In the genomic region with DNA sequence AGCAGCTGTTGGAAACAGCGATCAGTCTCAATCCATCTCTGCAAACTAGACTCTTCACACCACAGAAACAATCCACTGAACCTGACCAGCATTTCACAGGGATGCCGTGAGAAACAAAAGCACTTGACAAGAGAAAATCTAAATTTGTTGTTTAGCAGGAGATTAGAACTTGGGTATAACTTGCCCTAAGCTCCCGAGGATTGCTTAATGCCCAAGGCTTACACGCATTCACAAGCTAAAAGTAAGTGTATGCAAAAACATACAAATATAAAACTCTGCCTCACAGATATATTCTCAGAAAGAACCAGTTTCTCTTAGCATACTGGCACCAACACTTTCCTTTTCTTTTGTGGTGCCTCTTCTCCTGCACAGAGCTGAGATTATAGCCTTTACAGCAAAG, we compare ENCODE assay signal across 13 mouse cellular contexts. TPM values are rescaled to one million over a fixed set of nuclear protein-coding genes. Genes with fewer than 3 reads are reported as not detected.
DNase-seq lines count a peak whose midpoint lies in the region; ATAC-seq and TF ChIP-seq lines count a peak whose summit lies in the region.
"Had no signal": no experiment of that assay in that cellular context is flagged by ENCODE, and none has a peak within 500 bp of the region (broad histone marks: within the 10 kb centered on the region; RNA-seq: fewer than 3 reads in every experiment).

No protein-coding gene starts in this region.

- peaks cover 12% of the 10 kb centered on the region for H3K4me1 ChIP-seq in heart, embryonic 16.5 days (ENCODE audit: control insufficient read depth, insufficient read depth, low read length)
- peaks cover 60% of the 10 kb centered on the region for H3K4me1 ChIP-seq in forebrain, embryonic 12.5 days
- H3K4me1 ChIP-seq in limb, embryonic 10.5 days, result peaks cover 21% of the 10 kb centered on the region
- H3K4me1 ChIP-seq in neural tube, embryonic 14.5 days (ENCODE audit: control insufficient read depth, insufficient read depth, low read length), result peaks cover 31% of the 10 kb centered on the region
- H3K4me1 ChIP-seq in liver, postnatal 0 days (ENCODE audit: insufficient read depth), result no peaks in the 10 kb centered on the region
- H3K4me1 ChIP-seq: lung, embryonic 15.5 days had no signal

- no peak overlapping the region for H3K4me3 ChIP-seq in heart, embryonic 16.5 days (ENCODE audit: low read length)
- H3K4me3 ChIP-seq in forebrain, embryonic 12.5 days (replicated peaks), result peak overlapping the region; percentile 40
- peak overlapping the region; percentile 4; the same call in 1 of the 2 replicates for H3K4me3 ChIP-seq in limb, embryonic 10.5 days
- H3K4me3 ChIP-seq in neural tube, embryonic 14.5 days (ENCODE audit: low read depth, low read length), result peak overlapping the region; percentile 28
- no peak overlapping the region for H3K4me3 ChIP-seq in liver, postnatal 0 days (ENCODE audit: low read depth, low read length)
- H3K4me3 ChIP-seq: erythroblast, embryonic 14.5 days; lung, embryonic 15.5 days had no signal

- DNase-seq in heart, postnatal 36 days, result no peak
- DNase-seq in limb, embryonic 10.5 days (ENCODE audit: low spot score), result no peak
- DNase-seq in liver, postnatal 0 days, result no peak
- DNase-seq in layer of hippocampus, postnatal 36 days, result no peak
- DNase-seq in layer of hippocampus, adult 18-20 months (ENCODE audit: low spot score in 2 of 2), result no peak
- DNase-seq: adrenal gland, postnatal 36 days; cerebellum, adult 2 months had no signal

- 67% methylated on average over 4 of the region's 4 CpGs for WGBS in heart, embryonic 16.5 days
- 25% methylated on average over 4 of the region's 4 CpGs for WGBS in forebrain, embryonic 12.5 days
- WGBS in limb, embryonic 10.5 days, result 83% methylated on average over 4 of the region's 4 CpGs
- 39% methylated on average over 4 of the region's 4 CpGs for WGBS in neural tube, embryonic 14.5 days
- WGBS in liver, postnatal 0 days (ENCODE audit: insufficient replicate concordance), result 85% methylated on average over 4 of the region's 4 CpGs

- H3K27me3 ChIP-seq in heart, embryonic 16.5 days (ENCODE audit: control insufficient read depth, insufficient read depth, low read length), result no peaks in the 10 kb centered on the region
- H3K27me3 ChIP-seq in forebrain, embryonic 12.5 days, result no peaks in the 10 kb centered on the region
- H3K27me3 ChIP-seq in limb, embryonic 10.5 days (ENCODE audit: low read depth, poor library complexity, severe bottlenecking), result no peaks in the 10 kb centered on the region
- no peaks in the 10 kb centered on the region for H3K27me3 ChIP-seq in neural tube, embryonic 14.5 days (ENCODE audit: control insufficient read depth, insufficient read depth, low read length)
- H3K27me3 ChIP-seq in liver, postnatal 0 days (ENCODE audit: insufficient read depth, low read length), result no peaks in the 10 kb centered on the region
- H3K27me3 ChIP-seq: lung, embryonic 15.5 days had no signal

- TF ChIP-seq EP300 in liver, postnatal 0 days (IDR thresholded peaks at IDR 0.05; ENCODE audit: low read depth), result no peak

- H3K27ac ChIP-seq in heart, embryonic 16.5 days (ENCODE audit: low read length), result peak overlapping the region; percentile 26; the same call in 1 of the 2 replicates
- H3K27ac ChIP-seq in forebrain, embryonic 12.5 days, result peak overlapping the region; percentile 93
- peak overlapping the region; percentile 76 for H3K27ac ChIP-seq in limb, embryonic 10.5 days
- H3K27ac ChIP-seq in neural tube, embryonic 14.5 days (ENCODE audit: low read depth, low read length), result peak overlapping the region; percentile 71; the same call in 1 of the 2 replicates
- H3K27ac ChIP-seq in liver, postnatal 0 days (ENCODE audit: low read depth), result no peak overlapping the region
- H3K27ac ChIP-seq: lung, embryonic 15.5 days had no signal

- peak overlapping the region; percentile 2; the same call in 1 of the 2 replicates for H3K4me2 ChIP-seq in heart, embryonic 16.5 days (ENCODE audit: low read depth, low read length)
- H3K4me2 ChIP-seq in forebrain, embryonic 12.5 days, result peak overlapping the region; percentile 51
- peak overlapping the region; percentile 37 for H3K4me2 ChIP-seq in neural tube, embryonic 14.5 days (ENCODE audit: low read depth, low read length)
- H3K4me2 ChIP-seq in liver, postnatal 0 days (ENCODE audit: low read depth, low read length), result no peak overlapping the region
- H3K4me2 ChIP-seq: heart, embryonic 11.5 days; lung, embryonic 15.5 days had no signal

- intact Hi-C loops in heart, postnatal 36 days (cut with DNase I), result loop anchor here (2.0 kb wide), 1 partner anchor 18 kb away; no protein-coding TSS in a partner anchor

- no peak overlapping the region for H3K9ac ChIP-seq in heart, embryonic 16.5 days (ENCODE audit: low read length)
- peak overlapping the region; percentile 61 for H3K9ac ChIP-seq in forebrain, embryonic 12.5 days
- peak overlapping the region; percentile 25; the same call in 1 of the 2 replicates for H3K9ac ChIP-seq in neural tube, embryonic 14.5 days (replicated peaks; ENCODE audit: low read depth, low read length)
- H3K9ac ChIP-seq in liver, postnatal 0 days (replicated peaks), result no peak overlapping the region
- H3K9ac ChIP-seq: lung, embryonic 15.5 days had no signal

- no peaks in the 10 kb centered on the region for H3K9me3 ChIP-seq in heart, embryonic 16.5 days (replicated peaks; ENCODE audit: control insufficient read depth, low read length)
- no peaks in the 10 kb centered on the region for H3K9me3 ChIP-seq in forebrain, embryonic 12.5 days
- no peaks in the 10 kb centered on the region for H3K9me3 ChIP-seq in limb, embryonic 10.5 days (replicated peaks)
- H3K9me3 ChIP-seq in neural tube, embryonic 14.5 days (ENCODE audit: control insufficient read depth, low read length), result no peaks in the 10 kb centered on the region
- no peaks in the 10 kb centered on the region for H3K9me3 ChIP-seq in liver, postnatal 0 days (ENCODE audit: low read length)
- H3K9me3 ChIP-seq: lung, embryonic 15.5 days had no signal

- ATAC-seq in heart, embryonic 16.5 days (replicated peaks; ENCODE audit: extremely low read depth, insufficient read depth, low FRiP score), result no peak
- ATAC-seq in forebrain, embryonic 12.5 days (ENCODE audit: low FRiP score), result no peak
- no peak for ATAC-seq in neural tube, embryonic 14.5 days (ENCODE audit: low read depth)
- ATAC-seq in liver, postnatal 0 days, result no peak

- no peak for TF ChIP-seq CTCF in liver, postnatal 0 days (IDR thresholded peaks at IDR 0.05; ENCODE audit: low read depth)

- H3K36me3 ChIP-seq in heart, embryonic 16.5 days (ENCODE audit: control insufficient read depth, insufficient read depth), result 0 out of 2 replicates have a peak, but pooled peaks cover 3% of the 10 kb centered on the region
- H3K36me3 ChIP-seq in forebrain, embryonic 12.5 days (replicated peaks), result peaks cover 6% of the 10 kb centered on the region
- H3K36me3 ChIP-seq in limb, embryonic 10.5 days, result peaks cover 4% of the 10 kb centered on the region
- H3K36me3 ChIP-seq in neural tube, embryonic 14.5 days (ENCODE audit: control insufficient read depth, insufficient read depth, low read length), result no peaks in the 10 kb centered on the region
- H3K36me3 ChIP-seq in liver, postnatal 0 days (replicated peaks; ENCODE audit: insufficient read depth, low read length), result no peaks in the 10 kb centered on the region
- H3K36me3 ChIP-seq: lung, embryonic 15.5 days had no signal

RNA-seq across cellular contexts. Expression of a gene that starts 19.5 kb away (rescaled TPM):
- polyA plus RNA-seq in heart, embryonic 16.5 days (2015; fragmentation: Nextera tagmentation; extraction: Ambion mirVana), result 1.8 and 2.4 TPM in 2 replicates
- 10 to 100 TPM in 1 of 2 experiments, 1 to 10 TPM in 1; 8.2 to 10.5 TPM for total RNA-seq in heart, postnatal 36 days (2021)
- 12.6 and 12.8 TPM in 2 replicates for polyA plus RNA-seq in forebrain, embryonic 12.5 days (2016; fragmentation: Nextera tagmentation; extraction: Ambion mirVana)
- polyA plus RNA-seq in limb, embryonic 10.5 days (2016; fragmentation: Nextera tagmentation; extraction: Ambion mirVana), result 2.2 and 2.5 TPM in 2 replicates
- polyA plus RNA-seq in neural tube, embryonic 14.5 days (2014; fragmentation: Nextera tagmentation; extraction: Ambion mirVana), result 7.6 and 8.1 TPM in 2 replicates
- polyA plus RNA-seq in liver, postnatal 0 days (2015; fragmentation: Nextera tagmentation; extraction: Ambion mirVana), result 0.72 and 0.75 TPM in 2 replicates
- total RNA-seq in layer of hippocampus, postnatal 36 days (2021), result 10 to 100 TPM; 12.6 to 12.9 TPM
- total RNA-seq in layer of hippocampus, adult 18-20 months (2021), result 10 to 100 TPM; 12.3 to 14.1 TPM
- polyA plus RNA-seq: erythroblast, embryonic 14.5 days had no signal

Comparison
In these comparisons a context has a peak if more than half of its experiments do, and no peak if none do; other contexts are left out.
1. H3K4me3 ChIP-seq: peak in forebrain, embryonic 12.5 days (single experiment), limb, embryonic 10.5 days (single experiment) and neural tube, embryonic 14.5 days (single experiment); none in heart, embryonic 16.5 days (single experiment) and liver, postnatal 0 days (single experiment).
2. H3K9ac ChIP-seq: peak in forebrain, embryonic 12.5 days (single experiment) and neural tube, embryonic 14.5 days (single experiment); none in heart, embryonic 16.5 days (single experiment) and liver, postnatal 0 days (single experiment).